Mouse (Mus musculus): Measurements from ENCODE around the gene Fam72a. TPM values are rescaled to one million over a fixed set of nuclear protein-coding genes. Genes with fewer than 3 reads are reported as not detected.
A peak's percentile ranks its signal among the peaks of the same experiment; 100 is the strongest.

The Fam72a gene
- polyA plus RNA-seq, 1 experiment from 2014 or later, result 2.3 TPM

- DNase-seq (ENCODE audit: low read depth, low spot score) (no peak), ATAC-seq (peak; percentile 10)
- CTCF ChIA-PET, result interaction anchor here (0.8 to 1.3 kb wide), 4 partner anchors 21 to 236 kb away, joined by 3 to 5 read pairs (median 3); no protein-coding TSS in a partner anchor
- no peaks in the 10 kb centered on the region for H3K27me3 ChIP-seq
- POLR2A ChIA-PET, result interaction anchor here (0.7 to 0.8 kb wide), 2 partner anchors 59 to 122 kb away, joined by 3 to 4 read pairs; no protein-coding TSS in a partner anchor
- in situ Hi-C loops (cut with MboI; ENCODE audit: low pct_unique_long_range_greater_than_20kb), result no loop called here
- TF ChIP-seq CTCF (IDR thresholded peaks at IDR 0.05), result no peak
Observed at GRCm38 (mm10) chr1:131526371-131527270, 1.1 kb upstream of the Fam72a start.

- no peaks in the 10 kb centered on the region for H3K27me3 ChIP-seq
- no peak for TF ChIP-seq CTCF (IDR thresholded peaks at IDR 0.05)
- ATAC-seq (no peak), DNase-seq (ENCODE audit: low read depth, low spot score) (no peak)
- POLR2A ChIA-PET, result no interaction called here
- in situ Hi-C loops (cut with MboI; ENCODE audit: low pct_unique_long_range_greater_than_20kb), result no loop called here
- CTCF ChIA-PET, result interaction anchor here (0.8 to 1.3 kb wide), 4 partner anchors 12 to 237 kb away, joined by 3 to 5 read pairs (median 4); no protein-coding TSS in a partner anchor
Observed at GRCm38 (mm10) chr1:131528081-131528507, 391 bp downstream of the Fam72a start.

GRCm38 (mm10) chr1:131528561-131529166 lies 961 bp downstream of the Fam72a start:
- no peak for ATAC-seq
- POLR2A ChIA-PET, result interaction anchor here (0.5 kb wide), 1 partner anchor 481 kb away, joined by 4 read pairs; no protein-coding TSS in a partner anchor
- in situ Hi-C loops (cut with MboI; ENCODE audit: low pct_unique_long_range_greater_than_20kb), result no loop called here
- CTCF ChIA-PET, result interaction anchor here (1.1 kb wide), 1 partner anchor 26 kb away, joined by 3 read pairs; no protein-coding TSS in a partner anchor
- H3K27me3 ChIP-seq, result no peaks in the 10 kb centered on the region
- DNase-seq (ENCODE audit: low read depth, low spot score), result no peak
- no peak for TF ChIP-seq CTCF (IDR thresholded peaks at IDR 0.05)

DNA sequence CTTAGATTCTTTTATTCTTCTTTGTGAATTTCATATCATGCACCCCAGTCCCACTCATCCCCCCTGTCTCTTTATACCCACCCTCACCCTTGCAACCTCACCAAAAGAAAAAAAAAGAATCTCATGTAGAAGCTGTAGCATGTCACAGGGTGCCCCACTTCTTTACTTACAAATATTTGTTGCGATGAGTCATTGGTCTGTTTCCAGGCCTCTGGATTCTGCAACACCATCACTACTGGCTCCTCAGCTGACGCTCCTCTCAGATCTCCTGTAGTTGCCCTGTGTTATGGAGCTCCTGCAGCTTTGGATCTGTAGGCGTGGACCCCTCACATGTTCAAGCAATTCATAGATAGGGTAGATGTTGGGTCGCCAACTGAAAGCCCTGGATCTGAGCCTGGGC lies 12.1 kb downstream of the Fam72a start:
- ChIA-PET POLR2A (no interaction called here), CTCF (interaction anchor here (1.1 to 1.2 kb wide), 2 partner anchors 10 to 12 kb away, joined by 3 to 4 read pairs; partner anchors contain the start of genes Fam72a and Srgap2)
- in situ Hi-C loops (cut with MboI; ENCODE audit: low pct_unique_long_range_greater_than_20kb), result no loop called here
- no peaks in the 10 kb centered on the region for H3K27me3 ChIP-seq
- TF ChIP-seq CTCF (IDR thresholded peaks at IDR 0.05), result no peak
- DNase-seq (ENCODE audit: low read depth, low spot score), result no peak
- no peak for ATAC-seq

DNA sequence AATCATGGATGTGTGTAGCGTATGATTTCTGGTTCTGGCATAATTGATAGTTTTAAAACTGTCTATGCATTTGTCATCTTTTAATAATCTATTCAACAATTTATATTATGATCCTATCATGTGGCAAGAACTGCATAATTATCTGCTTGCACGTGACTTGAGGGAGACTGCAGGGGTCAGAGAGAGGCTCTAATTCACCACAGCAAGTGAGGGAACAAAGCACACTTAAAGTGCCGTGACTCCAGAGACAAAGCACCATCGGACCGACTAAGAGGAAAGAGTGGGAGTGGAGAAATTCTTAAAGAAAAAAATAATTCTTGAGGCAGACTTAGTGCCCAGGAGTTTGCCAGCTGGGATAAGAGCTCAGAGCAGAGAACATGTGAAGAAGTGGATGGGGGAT lies 13.1 kb downstream of the Fam72a start:
- in situ Hi-C loops (cut with MboI; ENCODE audit: low pct_unique_long_range_greater_than_20kb), result no loop called here
- ATAC-seq, result no peak
- ChIA-PET CTCF (interaction anchor here (1.1 to 1.2 kb wide), 2 partner anchors 11 to 13 kb away, joined by 3 to 4 read pairs; partner anchors contain the start of genes Fam72a and Srgap2), POLR2A (no interaction called here)
- no peaks in the 10 kb centered on the region for H3K27me3 ChIP-seq
- no peak for TF ChIP-seq CTCF (IDR thresholded peaks at IDR 0.05)
- DNase-seq (ENCODE audit: low read depth, low spot score), result no peak

- DNase-seq (ENCODE audit: low read depth, low spot score) (no peak), ATAC-seq (no peak)
- ChIA-PET CTCF (no interaction called here), POLR2A (no interaction called here)
- in situ Hi-C loops (cut with MboI; ENCODE audit: low pct_unique_long_range_greater_than_20kb), result no loop called here
- no peaks in the 10 kb centered on the region for H3K27me3 ChIP-seq
- no peak for TF ChIP-seq CTCF (IDR thresholded peaks at IDR 0.05)
Observed at GRCm38 (mm10) chr1:131541431-131541830, 13.7 kb downstream of the Fam72a start.

DNA sequence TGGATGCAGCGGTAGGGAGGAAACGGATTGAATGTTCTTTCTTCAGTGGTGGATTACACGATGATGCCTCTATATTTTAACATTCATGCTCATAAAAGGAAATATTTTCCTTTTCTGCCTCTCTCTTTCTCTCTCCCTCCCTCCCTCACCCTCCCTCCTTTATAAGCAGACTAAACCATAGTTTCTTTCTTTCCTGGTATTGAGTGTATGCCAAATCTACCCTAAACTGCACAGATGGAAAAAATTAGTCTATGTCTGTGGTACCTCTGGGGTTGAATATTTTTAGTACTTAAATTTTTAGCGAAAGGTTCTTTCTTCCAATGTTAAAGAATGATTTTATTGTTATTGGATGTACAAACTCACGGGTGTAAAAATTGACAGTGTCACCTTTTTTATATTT lies 14.2 kb downstream of the Fam72a start:
- in situ Hi-C loops (cut with MboI; ENCODE audit: low pct_unique_long_range_greater_than_20kb), result no loop called here
- ChIA-PET POLR2A (no interaction called here), CTCF (no interaction called here)
- no peak for TF ChIP-seq CTCF (IDR thresholded peaks at IDR 0.05)
- H3K27me3 ChIP-seq, result no peaks in the 10 kb centered on the region
- ATAC-seq, result no peak
- no peak for DNase-seq (ENCODE audit: low read depth, low spot score)

DNA sequence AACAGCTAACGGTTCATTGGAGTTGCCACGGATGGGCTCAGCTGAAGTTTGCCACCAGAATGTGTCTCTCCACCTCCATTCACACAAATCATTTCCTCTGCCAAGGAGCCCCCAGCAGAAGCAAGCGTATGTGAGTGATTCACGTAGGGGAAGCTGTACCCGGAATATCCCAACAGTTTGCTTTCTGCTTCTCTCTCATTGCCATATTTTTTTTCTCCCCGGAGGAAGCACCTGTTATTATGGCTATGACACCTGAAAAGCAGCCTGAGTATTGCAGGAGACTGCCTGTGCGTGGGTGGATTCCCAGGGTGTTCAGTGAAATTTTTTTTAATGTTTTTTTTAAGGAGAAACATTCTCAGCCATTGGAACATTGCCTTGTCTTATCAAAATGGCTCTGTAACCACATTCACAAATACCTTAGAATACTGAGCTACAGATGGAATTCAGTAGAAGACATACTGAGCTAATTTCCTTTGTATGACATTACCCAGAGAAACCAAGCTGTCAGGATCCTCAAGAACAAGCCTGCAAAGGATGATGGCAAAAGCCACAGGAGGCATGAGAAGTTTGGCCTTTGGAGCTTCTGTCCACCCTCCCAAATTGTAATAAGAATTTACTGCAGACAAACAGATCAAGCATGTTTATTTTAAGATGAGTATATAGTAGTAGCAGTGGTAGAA lies 16.3 kb downstream of the Fam72a start:
- ChIA-PET POLR2A (no interaction called here), CTCF (interaction anchor here (0.6 to 2.1 kb wide), 3 partner anchors 11 to 232 kb away, joined by 3 to 8 read pairs (median 3); no protein-coding TSS in a partner anchor)
- no peaks in the 10 kb centered on the region for H3K27me3 ChIP-seq
- in situ Hi-C loops (cut with MboI; ENCODE audit: low pct_unique_long_range_greater_than_20kb), result no loop called here
- ATAC-seq (no peak), DNase-seq (ENCODE audit: low read depth, low spot score) (no peak)
- TF ChIP-seq CTCF (IDR thresholded peaks at IDR 0.05), result no peak

DNA sequence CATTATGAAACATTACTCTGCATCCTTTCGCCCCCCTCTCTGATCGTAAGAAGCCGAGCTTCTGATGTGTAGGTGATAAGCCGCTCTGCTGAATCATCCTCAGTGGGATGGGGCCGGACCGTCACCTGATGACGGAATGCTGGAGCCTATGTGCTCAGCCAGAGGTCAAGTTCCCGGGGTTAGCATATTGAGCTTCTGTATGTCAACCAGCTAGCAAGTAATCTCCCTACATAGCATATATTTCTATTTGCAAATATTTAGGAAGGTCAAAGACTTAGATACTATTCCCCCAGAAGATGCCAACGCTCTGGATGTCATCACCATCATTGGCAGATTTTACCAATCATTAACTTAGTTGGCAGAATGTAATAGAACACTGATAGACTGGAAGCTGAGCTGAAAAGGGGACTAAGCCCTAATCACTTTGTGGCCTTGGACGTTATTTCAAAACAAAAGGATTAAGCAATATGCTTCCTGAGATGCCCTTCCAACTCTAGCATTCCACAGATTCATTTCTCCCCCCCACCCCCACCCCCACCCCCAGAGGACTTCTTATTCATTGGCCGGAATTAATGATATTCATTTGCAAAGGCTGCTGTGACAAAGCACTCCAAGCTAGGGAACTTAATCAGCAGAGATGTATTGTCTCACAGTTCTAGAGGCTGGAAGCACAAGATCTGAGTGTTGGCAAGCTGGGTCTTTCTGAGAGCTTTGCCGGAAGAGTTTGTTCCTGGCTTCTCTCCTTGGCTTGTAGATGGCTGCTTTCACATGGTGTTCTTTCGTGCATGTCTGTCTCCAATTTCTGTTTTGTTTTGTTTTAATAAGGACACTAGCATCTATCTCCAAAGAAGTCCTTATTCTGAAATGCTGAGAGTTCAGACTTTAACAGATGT lies 19.3 kb downstream of the Fam72a start:
- no peaks in the 10 kb centered on the region for H3K27me3 ChIP-seq
- ATAC-seq, result no peak
- ChIA-PET CTCF (interaction anchor here (1.1 to 2.3 kb wide), 5 partner anchors 8 to 257 kb away, joined by 3 to 6 read pairs (median 4); partner anchors contain the start of genes Fam72a and Srgap2), POLR2A (interaction anchor here (0.6 kb wide), 1 partner anchor 18 kb away, joined by 3 read pairs; no protein-coding TSS in a partner anchor)
- in situ Hi-C loops (cut with MboI; ENCODE audit: low pct_unique_long_range_greater_than_20kb), result no loop called here
- TF ChIP-seq CTCF (IDR thresholded peaks at IDR 0.05), result no peak
- DNase-seq (ENCODE audit: low read depth, low spot score), result no peak

Measured in Patski (cell line).